Mouse (Mus musculus): ENCODE data around the gene Prkn.

Prkn gene

DNA sequence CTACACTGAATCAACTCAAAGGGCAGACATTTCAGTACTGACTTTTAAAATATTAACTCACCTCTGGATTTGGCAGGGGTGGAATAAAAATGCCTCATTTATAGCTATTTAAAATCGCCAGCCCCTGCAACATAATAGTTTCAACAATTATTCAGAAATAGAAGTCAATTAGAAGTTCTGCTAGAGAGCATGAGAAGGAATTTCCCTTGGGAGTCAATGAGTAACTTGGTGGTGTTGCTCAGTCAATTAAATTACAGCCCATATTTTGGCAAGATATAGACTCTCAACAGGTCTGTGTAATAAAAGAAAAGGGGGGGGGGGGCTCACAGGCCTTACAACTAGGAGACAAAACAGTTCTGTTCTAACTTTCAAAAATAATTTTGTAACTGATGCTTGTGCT, 821.7 kb downstream of the Prkn start:
- DNase-seq: no peak

DNA sequence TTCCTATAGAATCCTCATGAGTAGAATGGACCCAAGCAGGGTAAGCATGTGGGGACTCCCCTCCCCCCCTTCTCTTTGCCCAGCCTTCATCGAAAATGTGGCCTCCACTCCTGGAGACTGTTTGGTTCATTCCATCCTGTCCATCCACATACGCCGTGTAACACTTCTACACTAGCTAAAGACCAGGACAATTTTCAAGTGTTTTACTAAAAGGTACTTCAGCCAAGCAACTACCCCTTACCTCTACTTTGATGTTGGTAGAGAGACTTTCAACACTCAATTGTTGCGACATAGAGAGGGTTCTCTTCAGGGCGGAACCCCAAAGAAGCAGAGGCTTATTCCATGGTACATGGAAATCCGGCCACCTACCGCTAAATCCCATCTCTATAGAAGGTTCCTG, 823.3 kb downstream of the Prkn start:
- DNase-seq: no peak

DNA sequence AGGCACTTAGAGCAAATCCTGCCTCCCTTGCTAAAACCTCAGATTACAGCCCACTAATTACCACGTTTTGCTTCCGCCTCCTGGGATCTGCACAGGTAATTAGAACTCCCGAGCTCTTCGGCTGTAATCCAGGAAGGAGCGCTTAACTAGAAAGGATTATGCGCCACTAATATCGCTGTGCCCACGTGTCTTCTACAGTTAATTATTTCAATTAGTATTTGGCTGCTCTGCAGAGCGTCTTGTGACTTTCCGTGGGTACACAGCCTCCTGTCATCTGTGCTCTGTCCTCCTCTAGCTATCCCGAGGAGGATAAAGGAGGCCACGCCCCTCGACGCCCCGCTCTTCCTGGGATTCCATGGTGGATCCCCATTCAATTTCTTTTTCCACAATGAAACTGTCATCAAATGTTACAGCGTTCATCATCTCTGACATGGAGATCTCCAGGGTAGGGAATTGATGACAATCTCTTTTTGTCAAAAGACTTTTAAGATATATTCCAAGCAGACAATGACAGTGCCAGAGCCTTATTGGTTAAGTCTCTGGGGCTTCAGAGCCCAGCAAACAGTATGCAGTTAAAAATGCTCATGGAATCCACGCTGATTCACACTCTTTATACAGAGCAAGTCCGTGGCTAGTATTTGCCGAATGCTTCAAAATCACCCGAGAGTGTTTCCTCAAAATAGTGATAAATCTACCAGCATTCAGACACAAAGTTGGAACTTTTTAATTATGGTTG, 824.6 kb downstream of the Prkn start:
- DNase-seq: peak; percentile 87

DNA sequence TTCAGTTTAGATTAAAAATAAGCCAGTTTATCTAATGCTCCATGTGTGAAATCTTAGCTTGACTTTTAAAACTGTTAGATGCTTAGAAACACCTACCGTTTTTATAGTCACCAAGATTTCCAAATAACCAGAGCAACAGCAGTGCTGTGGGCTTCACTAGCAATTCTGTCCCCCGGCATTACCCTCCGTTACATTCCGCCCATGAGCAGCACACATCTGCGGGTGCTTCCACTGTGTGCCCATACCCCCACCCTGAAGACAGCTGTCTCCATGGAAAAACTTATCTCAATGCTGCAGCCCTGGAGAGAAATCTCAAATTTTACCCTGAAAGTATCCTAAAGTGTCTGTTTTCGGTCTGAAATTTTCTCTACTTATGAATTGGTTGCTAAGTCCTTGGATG, 839.5 kb downstream of the Prkn start:
- DNase-seq: no peak

DNA sequence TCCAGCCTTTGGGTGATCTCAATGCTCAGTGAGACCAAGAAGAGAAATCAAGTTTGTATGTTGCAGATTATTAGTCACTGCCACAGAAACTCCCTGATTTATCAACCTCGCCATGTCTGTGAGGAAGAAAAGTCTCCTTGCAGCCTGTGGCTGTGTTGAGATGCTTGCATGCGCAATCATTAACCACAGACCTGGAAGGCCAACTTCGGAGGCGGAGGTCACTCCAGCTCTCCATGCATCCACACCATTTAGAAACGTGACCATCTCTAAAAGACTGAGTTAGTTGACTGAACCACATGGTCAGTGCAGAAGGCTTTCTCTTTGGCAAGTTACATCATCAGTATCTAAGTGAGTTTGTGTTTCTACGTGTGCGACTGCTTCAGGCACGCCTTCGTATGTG, 840.3 kb downstream of the Prkn start:
- no peak for DNase-seq

DNA sequence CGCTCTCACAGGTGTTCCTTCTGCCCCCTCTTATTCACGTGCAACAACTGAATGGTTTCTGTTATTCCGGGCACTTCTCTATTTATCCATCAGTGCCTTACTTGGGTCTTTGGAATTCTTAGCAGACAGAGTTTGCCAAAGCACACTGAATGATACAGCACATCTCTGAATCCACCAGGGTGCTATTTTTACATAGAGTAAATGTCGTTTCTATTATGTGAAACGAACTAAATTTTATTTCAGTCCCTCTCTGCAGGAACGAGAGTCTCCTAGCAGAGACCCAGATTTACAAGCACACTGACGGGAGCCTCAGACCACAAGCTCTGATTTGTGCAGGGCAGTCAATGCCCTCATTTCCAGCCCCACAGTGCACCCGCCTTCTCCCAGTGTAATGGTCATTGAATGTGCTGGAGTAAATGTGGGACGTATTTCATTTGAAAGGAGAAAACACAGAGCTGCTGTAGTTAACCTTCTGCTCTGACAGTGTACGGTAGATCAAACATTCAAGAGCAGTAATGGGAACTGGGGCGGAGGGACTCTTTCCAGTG, 841.7 kb downstream of the Prkn start:
- DNase-seq: peak; percentile 34

DNA sequence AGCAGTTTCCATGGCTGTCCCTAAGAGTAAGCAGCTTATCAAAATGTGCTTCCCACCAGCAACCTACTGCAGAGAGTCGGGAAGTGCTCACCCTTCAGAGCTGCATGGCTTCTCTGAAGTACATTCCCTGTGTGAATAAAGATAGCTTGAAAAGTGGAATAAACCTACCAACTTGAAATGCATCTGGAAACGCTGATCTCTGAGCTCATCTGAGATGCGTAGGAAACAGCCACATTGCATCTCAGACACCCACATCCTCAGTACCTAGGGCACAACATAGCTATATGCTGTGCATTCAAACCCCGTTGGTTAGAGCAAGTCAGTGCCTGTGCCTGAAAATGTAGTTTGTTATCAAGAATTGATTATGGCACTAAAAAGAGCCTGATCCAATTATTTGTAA, 864.8 kb downstream of the Prkn start:
- DNase-seq: no peak

DNA sequence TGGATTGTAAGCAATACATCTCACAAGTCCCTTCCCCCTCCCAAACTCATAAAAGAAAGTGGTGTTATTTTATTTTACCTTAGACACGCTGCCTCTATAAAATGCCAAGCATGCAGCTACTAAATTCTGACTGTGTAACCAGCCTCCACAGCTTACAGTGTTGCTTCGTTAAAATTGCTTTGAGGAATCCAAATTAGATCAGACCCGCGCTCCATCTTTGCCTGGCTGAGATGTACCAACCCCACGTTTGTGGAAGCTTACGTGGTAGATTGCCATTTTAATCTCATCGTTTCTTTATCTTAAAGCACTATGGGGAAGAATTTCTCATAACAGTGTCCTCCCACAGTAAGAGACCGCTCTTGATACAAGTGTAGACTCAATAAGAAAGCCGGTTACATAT, 865.6 kb downstream of the Prkn start:
- DNase-seq: no peak

DNA sequence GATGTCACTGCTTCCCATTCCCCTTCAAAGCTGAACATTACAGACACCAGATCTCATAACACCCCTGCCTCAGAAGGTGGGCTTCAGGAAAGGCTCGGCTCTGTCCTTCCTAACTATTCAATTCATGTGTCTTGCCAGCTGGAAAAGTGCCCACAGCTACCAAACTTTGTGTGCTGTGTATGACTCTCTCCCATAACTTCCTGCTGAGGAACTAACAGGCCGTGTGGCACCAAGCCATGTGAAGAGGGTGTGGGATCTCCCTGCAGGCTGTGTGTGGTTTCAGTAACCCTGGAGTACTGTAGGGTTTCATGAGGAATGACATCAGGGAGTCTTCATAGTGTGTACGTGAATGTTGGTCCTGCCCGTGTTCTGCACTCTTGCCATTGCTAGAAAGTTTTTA, 871.9 kb downstream of the Prkn start:
- no peak for DNase-seq

DNA sequence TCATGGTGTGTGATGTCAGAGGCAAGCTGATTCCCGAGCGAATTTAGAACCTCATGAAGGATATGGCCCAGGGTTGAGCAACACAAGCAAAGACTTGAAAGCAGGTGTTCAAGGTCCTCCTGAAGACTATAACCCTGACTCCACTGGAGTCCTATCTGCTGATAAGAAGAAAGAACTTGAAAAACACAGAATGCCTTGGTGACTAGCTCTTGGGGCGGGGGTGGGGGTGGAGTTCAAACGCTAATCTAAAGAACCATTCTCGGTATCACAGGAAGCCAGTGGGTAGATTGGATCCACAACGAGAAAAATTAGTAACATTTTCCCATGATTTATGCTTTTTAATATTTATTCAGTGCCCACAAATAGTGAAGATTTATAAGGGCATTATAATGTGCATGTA, 879.6 kb downstream of the Prkn start:
- no peak for DNase-seq

DNA sequence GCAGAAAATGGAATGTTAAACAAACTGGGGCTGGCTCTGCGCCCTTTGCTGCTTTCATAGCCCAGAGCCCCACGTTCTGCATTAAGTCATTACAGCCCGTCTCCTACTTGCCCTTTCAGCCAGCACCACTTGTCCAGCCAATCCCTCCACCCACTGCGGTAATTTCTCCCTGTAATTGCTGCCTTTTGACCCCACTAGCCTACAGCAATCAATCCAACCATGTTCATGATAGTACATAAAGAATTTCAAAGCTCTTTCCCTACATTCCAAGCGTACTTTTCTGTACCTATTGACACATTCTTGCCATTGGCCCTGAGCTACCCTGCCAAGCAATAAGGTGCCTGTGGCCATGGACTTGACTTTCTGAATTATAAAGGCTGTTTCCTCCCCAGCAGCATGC, 881.7 kb downstream of the Prkn start:
- no peak for DNase-seq

DNA sequence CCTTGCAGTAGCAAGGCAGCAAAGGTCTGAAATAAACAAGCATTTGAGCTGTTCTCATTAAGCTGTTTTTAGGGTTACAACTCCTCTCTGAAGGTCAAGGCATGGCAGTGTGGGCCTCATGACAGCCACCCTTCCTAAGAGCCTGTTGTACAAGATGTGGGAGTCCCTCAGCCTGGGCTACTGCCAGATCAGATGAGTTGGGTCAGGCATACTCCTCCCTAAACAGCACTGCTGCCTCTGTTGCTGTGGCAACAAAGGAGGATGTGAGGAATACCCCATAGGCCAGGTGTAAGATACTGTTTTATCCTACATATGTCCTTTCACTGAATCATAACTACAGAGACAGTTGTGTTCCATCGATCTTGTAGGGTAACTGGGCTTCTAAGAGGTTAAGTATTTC, 882.3 kb downstream of the Prkn start:
- DNase-seq: no peak

DNA sequence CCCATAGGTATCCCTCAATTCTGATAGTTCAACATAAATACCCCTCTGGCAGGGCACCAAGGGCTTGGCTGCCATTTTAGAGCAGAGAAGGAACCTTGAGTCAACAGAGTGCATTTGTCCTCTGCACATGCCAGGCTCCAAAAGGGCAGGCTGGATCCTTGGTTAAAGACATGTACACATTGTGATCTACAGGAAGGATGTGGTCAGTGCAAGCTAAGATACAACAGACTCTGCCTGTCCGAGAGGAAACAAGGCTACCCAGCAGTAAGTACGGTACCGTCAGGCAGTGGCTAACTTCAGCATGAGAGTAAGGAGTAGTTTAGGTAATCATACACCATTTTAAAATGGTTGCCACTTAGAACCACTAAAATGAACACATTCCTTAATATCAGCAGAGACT, 884.0 kb downstream of the Prkn start:
- DNase-seq: no peak

DNA sequence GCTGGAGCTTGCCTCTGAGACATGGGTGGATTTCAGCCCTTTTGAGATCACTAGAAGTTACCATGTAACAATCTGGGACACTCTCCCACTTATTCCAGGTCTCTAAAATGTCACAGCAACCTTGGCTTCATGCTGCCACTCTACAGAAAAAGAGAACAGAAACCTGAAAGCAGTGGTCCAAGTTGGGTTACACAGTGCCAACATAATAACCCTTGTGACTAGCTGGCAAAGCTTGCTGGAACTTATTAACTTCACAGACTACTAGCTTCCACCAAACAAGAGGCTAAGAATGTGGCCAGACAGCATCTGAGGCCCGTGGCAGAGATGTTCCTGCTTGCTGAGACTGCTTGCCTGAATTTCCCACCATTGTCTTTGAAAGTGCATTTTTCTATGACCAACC, 886.9 kb downstream of the Prkn start:
- DNase-seq: no peak

DNA sequence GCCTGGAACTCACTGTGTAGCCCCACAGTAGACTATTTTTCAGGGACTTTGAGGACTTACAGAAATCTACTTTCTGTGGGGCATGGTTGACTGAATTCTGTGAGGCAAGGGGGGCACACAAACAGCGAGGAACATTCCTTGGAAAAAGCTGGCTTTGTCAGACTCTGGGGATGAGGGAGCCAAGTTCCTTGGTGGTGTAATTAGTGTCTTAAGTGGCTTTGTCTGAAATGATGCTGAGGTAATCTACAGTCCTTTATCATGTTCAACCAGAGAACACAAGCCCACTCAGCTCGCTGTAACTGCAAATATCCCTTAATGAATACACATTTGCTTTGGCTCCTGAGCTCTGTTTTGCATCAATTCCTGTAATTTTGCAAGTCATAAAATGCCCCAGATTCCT, 888.1 kb downstream of the Prkn start:
- DNase-seq: no peak

DNA sequence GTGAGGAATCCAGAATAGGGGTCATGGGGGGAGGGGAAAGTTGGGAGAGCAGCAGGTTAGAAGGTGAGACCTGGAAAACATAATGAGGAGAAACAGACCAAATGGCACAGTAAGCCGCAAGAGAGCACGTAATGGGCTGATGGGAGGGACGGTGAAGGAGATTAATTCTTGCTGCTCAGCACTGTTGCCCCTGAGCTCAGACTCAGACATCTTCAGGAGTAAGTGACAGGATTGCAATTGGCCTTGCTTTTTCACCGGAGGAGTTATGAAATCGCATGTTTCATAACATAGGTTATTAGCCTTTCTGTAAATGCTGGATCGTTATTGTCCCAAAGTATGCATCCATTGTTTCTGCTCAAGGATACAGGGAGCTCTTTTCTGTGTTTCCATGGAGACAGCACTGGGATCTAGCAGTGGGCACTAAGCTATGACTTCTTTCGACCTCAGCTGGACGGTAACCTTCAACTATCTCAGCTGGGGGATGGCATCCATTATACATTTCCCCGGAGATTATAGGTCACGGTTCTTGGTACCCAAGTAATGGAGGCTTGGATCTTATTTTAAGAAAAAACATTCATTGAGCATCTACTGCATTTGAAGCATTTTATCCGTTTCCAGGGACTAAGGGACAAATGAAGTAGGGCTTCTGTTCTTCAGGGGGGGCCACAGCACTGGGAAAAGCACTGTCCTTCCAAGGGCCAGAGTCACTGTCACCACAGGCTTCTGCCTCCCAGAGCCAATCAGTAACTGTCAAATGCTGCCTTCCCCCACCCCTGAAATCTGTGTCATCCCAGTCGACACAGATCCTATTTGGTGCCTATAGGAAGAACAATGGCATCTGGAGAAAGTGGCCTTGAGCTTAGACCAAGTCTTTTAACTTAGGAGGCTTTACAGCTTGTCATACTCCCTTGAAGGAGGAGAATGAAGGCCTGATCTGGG, 890.7 kb downstream of the Prkn start:
- peak; percentile 19 for DNase-seq

DNA sequence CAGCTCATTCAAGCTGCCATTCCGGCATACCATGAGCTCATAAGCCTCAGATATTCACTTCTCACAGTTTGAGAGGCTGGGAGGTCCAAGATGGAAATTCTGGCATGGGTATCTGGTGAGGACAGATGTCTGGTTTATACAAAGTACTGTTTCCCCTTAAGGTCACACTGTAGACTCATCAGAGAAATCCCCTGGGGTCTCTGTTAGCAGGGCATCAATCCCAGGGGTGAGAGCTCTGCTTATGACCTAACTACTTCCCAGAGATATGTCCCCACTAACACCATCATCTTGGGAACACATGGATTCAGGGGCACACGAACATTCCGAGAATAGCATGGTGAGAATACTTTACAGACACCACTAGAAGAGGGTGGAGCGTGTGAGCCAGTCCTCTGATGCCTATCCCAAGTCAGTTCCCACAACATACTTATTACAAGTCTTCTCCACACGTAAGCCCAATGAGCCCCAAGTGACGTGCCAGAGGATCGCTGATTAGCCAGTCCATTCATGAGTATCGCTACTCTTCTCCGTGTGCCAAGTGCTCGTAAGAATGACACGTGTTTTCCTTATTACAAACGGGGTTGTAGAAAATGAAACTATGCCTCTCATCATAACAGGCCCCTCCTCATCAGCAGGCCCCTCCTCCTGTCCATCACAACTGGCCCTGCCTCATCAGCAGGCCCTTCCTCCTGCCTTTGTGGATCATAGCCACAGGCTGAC, 895.1 kb downstream of the Prkn start:
- DNase-seq: no peak

DNA sequence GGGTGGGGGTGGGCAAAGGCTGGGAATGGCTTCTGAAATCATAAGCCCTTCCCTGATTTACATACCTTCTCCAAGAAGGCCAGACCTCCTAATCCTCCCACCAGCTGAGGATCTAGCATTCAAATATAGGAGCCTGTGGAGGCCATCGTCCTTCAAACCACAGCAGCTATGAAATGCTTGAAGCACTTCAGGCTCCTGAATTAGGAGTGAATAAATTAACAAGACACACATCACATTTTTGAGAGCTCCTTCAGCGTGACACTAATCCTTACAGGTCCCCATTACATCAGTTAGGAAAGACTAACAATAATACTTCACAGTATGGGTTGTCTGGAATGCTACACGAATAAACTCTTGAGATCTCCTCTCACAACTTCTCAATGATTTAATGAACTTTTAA, 896.3 kb downstream of the Prkn start:
- no peak for DNase-seq

DNA sequence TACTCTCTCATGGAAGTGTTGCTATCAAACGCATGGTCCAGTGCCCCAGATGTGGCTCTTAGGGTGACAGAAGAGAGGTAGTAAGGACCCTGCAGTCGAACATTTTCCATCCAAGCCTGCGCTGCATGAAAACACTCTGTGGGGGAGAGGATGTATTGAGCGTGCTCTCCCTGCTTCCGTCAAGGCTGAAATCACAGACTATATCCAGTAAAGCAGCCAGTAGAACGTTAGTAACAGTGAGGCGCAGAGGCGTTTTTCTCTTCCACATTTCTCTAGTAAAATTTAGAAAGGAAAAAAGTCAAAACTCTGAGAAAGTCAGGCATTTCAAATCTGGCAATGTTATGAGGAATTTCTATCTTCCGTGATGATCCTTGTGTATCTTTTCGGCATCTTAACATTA, 897.7 kb downstream of the Prkn start:
- no peak for DNase-seq

DNA sequence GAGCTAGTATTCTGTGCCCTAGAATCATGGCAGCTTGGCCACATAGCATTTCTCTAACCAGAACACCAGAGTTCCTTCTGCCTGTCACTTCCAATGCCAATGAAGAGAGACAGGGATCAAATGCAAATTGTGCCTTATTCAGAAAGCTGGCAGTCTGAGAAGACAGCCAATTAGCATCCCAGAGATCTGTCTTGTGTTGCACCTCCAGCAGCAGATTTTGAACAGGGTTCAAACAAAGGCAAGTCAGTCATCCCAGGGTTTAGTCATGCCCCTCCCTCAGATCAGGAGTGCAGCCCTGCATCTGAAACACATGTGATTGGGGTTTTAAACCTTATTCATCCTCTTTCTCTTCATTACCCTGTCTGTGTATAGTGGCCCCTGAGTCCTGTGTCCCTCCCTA, 900.5 kb downstream of the Prkn start:
- no peak for DNase-seq

DNA sequence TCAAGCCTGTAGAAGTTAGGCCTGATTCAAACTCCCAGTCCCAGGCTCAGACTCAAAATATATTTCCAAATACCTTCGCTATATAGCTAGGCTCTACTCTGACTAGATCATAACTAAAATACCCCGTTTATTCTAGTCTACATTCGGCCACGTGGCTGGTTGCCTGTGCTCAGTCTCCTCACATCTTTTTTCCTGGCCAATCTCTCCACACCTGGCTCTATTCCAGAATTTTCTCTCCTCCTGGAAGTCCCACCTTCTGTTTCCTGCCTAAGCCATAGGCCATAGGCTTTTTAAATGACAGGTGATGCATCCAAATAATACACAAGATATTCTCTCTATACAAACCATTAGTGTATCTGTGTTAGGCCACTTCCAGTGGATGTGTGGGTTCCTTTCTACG, 901.0 kb downstream of the Prkn start:
- DNase-seq: no peak

DNA sequence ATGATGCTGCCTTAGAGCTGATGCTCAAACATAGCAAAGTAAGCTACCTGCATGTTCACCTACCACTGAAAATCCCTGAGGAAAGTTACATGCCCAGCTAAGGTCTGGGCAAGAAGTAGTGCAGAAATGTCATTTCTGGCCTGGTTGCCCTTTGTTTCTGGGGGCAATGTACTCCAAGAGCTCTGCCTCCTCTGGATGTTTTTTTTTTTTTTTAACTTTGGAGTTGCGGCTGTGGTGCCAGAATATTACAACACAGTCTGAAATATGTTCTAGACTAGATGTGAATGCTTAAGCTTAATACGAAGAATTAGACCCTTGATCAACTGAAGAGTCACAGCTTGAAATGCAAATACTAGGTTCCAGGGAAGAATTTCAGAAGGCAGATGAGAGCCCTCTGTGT, 911.1 kb downstream of the Prkn start:
- DNase-seq: no peak

DNA sequence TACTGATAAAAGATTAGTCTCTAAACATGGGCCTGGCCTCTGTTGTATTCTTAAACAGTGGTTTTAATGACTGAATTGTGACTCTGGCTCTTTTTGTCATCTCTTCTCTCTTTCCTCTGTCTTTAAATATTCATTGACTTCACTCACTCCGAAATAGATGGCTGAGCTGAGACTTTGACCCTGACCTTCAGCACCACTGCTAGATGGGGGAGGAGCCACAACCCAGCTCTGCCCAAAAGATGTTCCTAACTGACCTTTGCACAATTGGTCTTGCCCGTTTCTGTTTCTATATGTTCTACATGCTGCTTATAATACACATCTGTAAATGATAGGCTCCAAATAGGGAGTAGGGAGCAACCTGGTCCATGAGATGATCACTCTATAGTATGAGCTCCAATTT, 912.5 kb downstream of the Prkn start:
- no peak for DNase-seq

DNA sequence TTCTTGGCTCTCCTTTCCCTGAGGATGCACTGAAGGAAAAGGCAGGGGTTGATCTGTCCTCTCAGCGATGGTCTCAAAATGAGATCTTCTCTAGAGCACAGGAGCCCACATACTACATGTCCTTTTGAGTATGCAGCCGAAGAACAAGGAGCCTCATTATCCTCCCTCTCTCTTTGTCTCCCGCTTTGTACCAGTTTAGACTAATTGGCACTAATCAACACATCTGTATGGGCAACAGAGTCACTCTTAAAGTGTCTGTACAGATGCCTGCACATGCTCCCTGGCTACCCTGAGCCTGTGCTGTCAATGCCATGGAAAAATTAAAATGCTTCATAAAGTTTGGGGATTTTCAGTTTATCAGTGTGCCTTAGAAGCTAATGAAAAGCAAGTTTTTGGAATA, 924.9 kb downstream of the Prkn start:
- peak; percentile 55 for DNase-seq

Measured in retina, postnatal 1 day (tissue).